Mouse (Mus musculus): ENCODE data around the gene Arhgap42. TPM values are rescaled to one million over a fixed set of nuclear protein-coding genes. Genes with fewer than 3 reads are reported as not detected.

Arhgap42 gene
- total RNA-seq, 2 experiments from 2014 or later = 11.1 to 13.1 TPM

- no peak for DNase-seq
Measured at GRCm38 (mm10) chr9:9015108-9015507, 223.8 kb downstream of the Arhgap42 start.

- DNase-seq = no peak
Measured at GRCm38 (mm10) chr9:9001170-9001569, 237.7 kb downstream of the Arhgap42 start.

- DNase-seq = no peak
Measured at GRCm38 (mm10) chr9:8996494-8996893, 242.4 kb downstream of the Arhgap42 start.

GRCm38 (mm10) chr9:8982315-8982714 is 256.6 kb downstream of the Arhgap42 start:
- DNase-seq = no peak

GRCm38 (mm10) chr9:8977775-8978174 is 261.1 kb downstream of the Arhgap42 start:
- DNase-seq = no peak

- no peak for DNase-seq
Measured at GRCm38 (mm10) chr9:8971491-8971890, 267.4 kb downstream of the Arhgap42 start, which contains the start of gene Gm16485. Gene Gm16485, plus strand, starts transcription at chr9:8971791.

GRCm38 (mm10) chr9:8970240-8970639 is 268.7 kb downstream of the Arhgap42 start:
- DNase-seq = peak; percentile 25

GRCm38 (mm10) chr9:8964512-8965133 is 274.3 kb downstream of the Arhgap42 start:
- peak; percentile 40 for DNase-seq

- DNase-seq = no peak
Measured at GRCm38 (mm10) chr9:8953306-8953705, 285.6 kb downstream of the Arhgap42 start.

All from heart, postnatal 4 days (tissue).